Mouse (Mus musculus) forebrain, postnatal 0 days (tissue): ENCODE results near the gene Nos1. TPM values are rescaled to one million over a fixed set of nuclear protein-coding genes. Genes with fewer than 3 reads are reported as not detected.

Experiments
- ATAC-seq: fragments of 200-750 bp; cut with Nextera tagmentation; 2 replicates; pipeline ENCODE4 v1.8.0; 2017; ENCODE audit warnings: mild to moderate bottlenecking, moderate library complexity
- DNase-seq: peaks from one replicate; pipeline ENCODE4 v3.0.0-alpha.2; 2015
- H3K27ac ChIP-seq: fragments of 300-500 bp; sonication (generic); 2 replicates; pipeline ENCODE4 v1.5.1; 2014; ENCODE audit warnings: low read depth, mild to moderate bottlenecking, antibody characterized with exemption, low read length, moderate library complexity, mixed read lengths
- H3K27me3 ChIP-seq: fragments of 300-500 bp; sonication (generic); 2 replicates; pipeline ENCODE4 v1.6.1; 2014; ENCODE audit warnings: mild to moderate bottlenecking, low read length, mixed read lengths; ENCODE audit not compliant: insufficient read depth
- H3K36me3 ChIP-seq: fragments of 300-500 bp; sonication (generic); 2 replicates; pipeline ENCODE4 v1.6.1; 2014; ENCODE audit warnings: mild to moderate bottlenecking, moderate library complexity; ENCODE audit not compliant: insufficient read depth
- H3K4me1 ChIP-seq: fragments of 300-500 bp; sonication (generic); 2 replicates; pipeline ENCODE4 v1.6.1; 2014; ENCODE audit warnings: antibody characterized with exemption; ENCODE audit not compliant: insufficient read depth
- H3K4me2 ChIP-seq: fragments of 300-500 bp; sonication (generic); 2 replicates; pipeline ENCODE4 v1.6.1; 2014; ENCODE audit warnings: low read depth, mild to moderate bottlenecking, moderate library complexity
- H3K4me3 ChIP-seq: fragments of 300-500 bp; sonication (generic); 2 replicates; pipeline ENCODE4 v1.5.1; 2014; ENCODE audit warnings: low read depth, low read length, mixed read lengths
- H3K9ac ChIP-seq: fragments of 300-500 bp; sonication (generic); 2 replicates; pipeline ENCODE4 v1.6.1; 2014; ENCODE audit warnings: mild to moderate bottlenecking
- H3K9me3 ChIP-seq: fragments of 300-500 bp; sonication (generic); 2 replicates; pipeline ENCODE4 v1.6.1; 2016; ENCODE audit warnings: low read length
- CTCF ChIP-seq: sonication (generic); IDR thresholded peaks from 2 replicates; pipeline ENCODE4 v1.5.1; 2016; ENCODE audit warnings: antibody characterized with exemption, control low read depth, low read depth
- WGBS: fragments of 180-500 bp; shearing (Covaris S2); extraction: QIAGEN DNeasy Blood & Tissue Kit; methylation state at CpG from one replicate; pipeline ENCODE4 v1.1.7; 2014; 5-methylcytosine and 5-hydroxymethylcytosine counted together
- polyA plus RNA-seq: library from polyadenylated mRNA; unstranded; fragments of >200 nt; fragmentation: Nextera tagmentation; extraction: Ambion mirVana; gene quantifications from 2 replicates; pipeline ENCODE4 v1.2.1, GENCODE M21; 2015
- total RNA-seq: library from RNA; depleted of rRNA; stranded (reverse); fragments of >200 nt; gene quantifications from 2 replicates; pipeline ENCODE4 v1.2.3, GENCODE M21; 2014

Gene Nos1
- total and polyA plus RNA-seq, 2 experiments from 2014 or later: 4.1 to 16.9 TPM

- no peak for TF ChIP-seq CTCF
- Histone ChIP-seq H3K4me3 (no peak overlapping the region), H3K27me3 (no peaks in the 10 kb centered on the region), H3K36me3 (no peaks in the 10 kb centered on the region), H3K9ac (no peak overlapping the region), H3K4me2 (no peak overlapping the region), H3K27ac (no peak overlapping the region), H3K4me1 (no peaks in the 10 kb centered on the region), H3K9me3 (no peaks in the 10 kb centered on the region)
- 68% methylated on average over 10 of the region's 10 CpGs for WGBS
- DNase-seq (no peak), ATAC-seq (no peak)
Measured at GRCm38 (mm10) chr5:117853741-117854140, 72.9 kb downstream of the Nos1 start.

GRCm38 (mm10) chr5:117864588-117865300 is 83.9 kb downstream of the Nos1 start:
- peak; percentile 86 for ATAC-seq

GRCm38 (mm10) chr5:117865876-117866275 is 85.0 kb downstream of the Nos1 start:
- ATAC-seq (no peak), DNase-seq (no peak)
- Histone ChIP-seq H3K4me2 (no peak overlapping the region), H3K9ac (no peak overlapping the region), H3K9me3 (no peaks in the 10 kb centered on the region), H3K4me3 (no peak overlapping the region), H3K4me1 (no peaks in the 10 kb centered on the region), H3K36me3 (no peaks in the 10 kb centered on the region), H3K27me3 (no peaks in the 10 kb centered on the region), H3K27ac (no peak overlapping the region)
- WGBS: 69% methylated on average over 16 of the region's 16 CpGs
- no peak for TF ChIP-seq CTCF

More at GRCm38 (mm10) chr5:117864588-117865300, 83.9 kb downstream of the Nos1 start:
- Histone ChIP-seq H3K4me3 (no peak overlapping the region), H3K4me2 (no peak overlapping the region), H3K27me3 (no peaks in the 10 kb centered on the region), H3K36me3 (no peaks in the 10 kb centered on the region), H3K9ac (no peak overlapping the region), H3K27ac (0 out of 2 replicates have a peak overlapping the region, but pooled peaks have one; percentile 15), H3K4me1 (no peaks in the 10 kb centered on the region), H3K9me3 (no peaks in the 10 kb centered on the region)
- DNase-seq: peak; percentile 57
- no peak for TF ChIP-seq CTCF
- 11% methylated on average over 12 of the region's 13 CpGs for WGBS

- H3K9me3 ChIP-seq: no peaks in the 10 kb centered on the region
- H3K27ac ChIP-seq: no peak overlapping the region
- no peaks in the 10 kb centered on the region for H3K36me3 ChIP-seq
- H3K4me2 ChIP-seq: no peak overlapping the region
- ATAC-seq (no peak), DNase-seq (no peak)
- H3K4me1 ChIP-seq: no peaks in the 10 kb centered on the region
- H3K4me3 ChIP-seq: no peak overlapping the region
- no peak overlapping the region for H3K9ac ChIP-seq
- H3K27me3 ChIP-seq: no peaks in the 10 kb centered on the region
- no peak for TF ChIP-seq CTCF
- 84% methylated on average over 1 of the region's 1 CpGs for WGBS
Measured at GRCm38 (mm10) chr5:117871614-117872013, 90.8 kb downstream of the Nos1 start.

GRCm38 (mm10) chr5:117873807-117874206 is 93.0 kb downstream of the Nos1 start:
- Histone ChIP-seq H3K9ac (no peak overlapping the region), H3K36me3 (no peaks in the 10 kb centered on the region), H3K9me3 (no peaks in the 10 kb centered on the region), H3K27me3 (no peaks in the 10 kb centered on the region), H3K4me3 (no peak overlapping the region), H3K27ac (no peak overlapping the region), H3K4me2 (no peak overlapping the region), H3K4me1 (no peaks in the 10 kb centered on the region)
- ATAC-seq (no peak), DNase-seq (no peak)
- TF ChIP-seq CTCF: no peak
- 56% methylated on average over 8 of the region's 8 CpGs for WGBS

- ATAC-seq (no peak), DNase-seq (no peak)
- 72% methylated on average over 7 of the region's 7 CpGs for WGBS
- H3K4me1 ChIP-seq: no peaks in the 10 kb centered on the region
- H3K9ac ChIP-seq: no peak overlapping the region
- H3K4me2 ChIP-seq: no peak overlapping the region
- no peaks in the 10 kb centered on the region for H3K27me3 ChIP-seq
- TF ChIP-seq CTCF: no peak
- no peak overlapping the region for H3K27ac ChIP-seq
- H3K9me3 ChIP-seq: no peaks in the 10 kb centered on the region
- H3K4me3 ChIP-seq: no peak overlapping the region
- H3K36me3 ChIP-seq: no peaks in the 10 kb centered on the region
Measured at GRCm38 (mm10) chr5:117874236-117874635, 93.4 kb downstream of the Nos1 start.

GRCm38 (mm10) chr5:117879136-117879535 is 98.3 kb downstream of the Nos1 start:
- Histone ChIP-seq H3K36me3 (no peaks in the 10 kb centered on the region), H3K4me3 (no peak overlapping the region), H3K4me2 (no peak overlapping the region), H3K27me3 (no peaks in the 10 kb centered on the region), H3K9me3 (no peaks in the 10 kb centered on the region), H3K4me1 (no peaks in the 10 kb centered on the region), H3K27ac (no peak overlapping the region), H3K9ac (no peak overlapping the region)
- DNase-seq: no peak
- 55% methylated on average over 14 of the region's 14 CpGs for WGBS
- no peak for ATAC-seq
- TF ChIP-seq CTCF: no peak
